Mouse (Mus musculus) forebrain, embryonic 15.5 days (tissue): ENCODE results near the gene Ahnak2. TPM values are rescaled to one million over a fixed set of nuclear protein-coding genes. Genes with fewer than 3 reads are reported as not detected.

ENCODE experiments used
- ATAC-seq: fragments of 200-750 bp; cut with Nextera tagmentation; replicated peaks from 2 replicates; pipeline ENCODE4 v1.8.0; 2017; ENCODE audit warnings: mild to moderate bottlenecking, moderate TSS enrichment, moderate library complexity
- H3K27ac ChIP-seq: fragments of 300-500 bp; sonication (generic); replicated peaks from 2 replicates; pipeline ENCODE4 v1.5.1; 2015; ENCODE audit warnings: mild to moderate bottlenecking, inconsistent platforms
- H3K27me3 ChIP-seq: fragments of 300-500 bp; sonication (generic); 2 replicates; pipeline ENCODE4 v1.6.1; 2015; ENCODE audit warnings: inconsistent platforms
- H3K36me3 ChIP-seq: fragments of 300-500 bp; sonication (generic); 2 replicates; pipeline ENCODE4 v1.6.1; 2015; ENCODE audit warnings: mild to moderate bottlenecking, inconsistent platforms
- H3K4me1 ChIP-seq: fragments of 300-500 bp; sonication (generic); 2 replicates; pipeline ENCODE4 v1.6.1; 2015; ENCODE audit warnings: inconsistent platforms
- H3K4me2 ChIP-seq: fragments of 300-500 bp; sonication (generic); replicated peaks from 2 replicates; pipeline ENCODE4 v1.6.1; 2015; ENCODE audit warnings: mild to moderate bottlenecking, inconsistent platforms
- H3K4me3 ChIP-seq: fragments of 300-500 bp; sonication (generic); 2 replicates; pipeline ENCODE4 v1.5.1; 2015; ENCODE audit warnings: mild to moderate bottlenecking, inconsistent platforms
- H3K9ac ChIP-seq: fragments of 300-500 bp; sonication (generic); replicated peaks from 2 replicates; pipeline ENCODE4 v1.6.1; 2015; ENCODE audit warnings: mild to moderate bottlenecking, inconsistent platforms
- H3K9me3 ChIP-seq: fragments of 300-500 bp; sonication (generic); 2 replicates; pipeline ENCODE4 v1.6.1; 2016; ENCODE audit warnings: inconsistent platforms
- WGBS: fragments of 180-500 bp; shearing (Covaris S2); methylation state at CpG from one replicate; pipeline ENCODE4 v1.1.7; 2015; ENCODE audit warnings: mixed read lengths; 5-methylcytosine and 5-hydroxymethylcytosine counted together
- polyA plus RNA-seq: library from polyadenylated mRNA; unstranded; fragments of >200 nt; fragmentation: Nextera tagmentation; extraction: Ambion mirVana; gene quantifications from 2 replicates; pipeline ENCODE4 v1.2.1, GENCODE M21; 2015

The Ahnak2 gene
- polyA plus RNA-seq, 1 experiment from 2014 or later: 1.1 TPM

DNA sequence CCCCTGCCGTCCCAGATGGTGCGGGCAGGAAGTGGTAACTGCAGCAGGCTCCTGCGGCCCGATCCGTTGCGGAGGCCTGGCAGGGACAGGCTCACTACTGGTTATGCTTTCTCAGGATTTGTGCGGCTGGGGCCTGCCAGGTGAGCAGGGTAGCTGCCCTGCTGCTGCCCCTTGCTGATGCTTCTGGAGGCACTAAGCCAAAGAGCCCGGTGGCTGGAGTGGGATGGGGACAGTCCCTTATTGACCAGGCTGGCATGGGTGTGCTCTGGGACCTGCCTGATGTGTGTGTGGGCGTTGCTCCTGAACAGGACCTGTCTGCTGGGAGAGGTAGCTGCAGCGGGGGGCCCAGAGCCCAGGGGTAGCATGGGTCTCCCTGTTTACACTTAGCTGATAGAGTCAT lies 56.7 kb downstream of the Ahnak2 start:
- H3K9me3 ChIP-seq: no peaks in the 10 kb centered on the region
- H3K27ac ChIP-seq: no peak overlapping the region
- H3K4me2 ChIP-seq: no peak overlapping the region
- H3K4me1 ChIP-seq: peaks cover 10% of the 10 kb centered on the region
- peaks cover 22% of the 10 kb centered on the region for H3K36me3 ChIP-seq
- no peak for ATAC-seq
- H3K4me3 ChIP-seq: no peak overlapping the region
- no peak overlapping the region for H3K9ac ChIP-seq
- 91% methylated on average over 10 of the region's 10 CpGs for WGBS
- H3K27me3 ChIP-seq: no peaks in the 10 kb centered on the region

- no peak overlapping the region for H3K4me2 ChIP-seq
- no peaks in the 10 kb centered on the region for H3K27me3 ChIP-seq
- no peak for ATAC-seq
- H3K36me3 ChIP-seq: peaks cover 25% of the 10 kb centered on the region
- H3K9me3 ChIP-seq: no peaks in the 10 kb centered on the region
- H3K4me3 ChIP-seq: no peak overlapping the region
- H3K9ac ChIP-seq: no peak overlapping the region
- H3K4me1 ChIP-seq: peaks cover 10% of the 10 kb centered on the region
- 84% methylated on average over 10 of the region's 10 CpGs for WGBS
- H3K27ac ChIP-seq: no peak overlapping the region
Measured at GRCm38 (mm10) chr12:112744891-112745580, 57.4 kb downstream of the Ahnak2 start.

GRCm38 (mm10) chr12:112744211-112744610 lies 58.2 kb downstream of the Ahnak2 start:
- H3K4me3 ChIP-seq: no peak overlapping the region
- WGBS: 80% methylated on average over 11 of the region's 11 CpGs
- H3K9me3 ChIP-seq: no peaks in the 10 kb centered on the region
- ATAC-seq: no peak
- H3K4me2 ChIP-seq: no peak overlapping the region
- H3K9ac ChIP-seq: no peak overlapping the region
- H3K27me3 ChIP-seq: no peaks in the 10 kb centered on the region
- H3K27ac ChIP-seq: no peak overlapping the region
- peaks cover 32% of the 10 kb centered on the region for H3K36me3 ChIP-seq
- H3K4me1 ChIP-seq: peaks cover 10% of the 10 kb centered on the region

- peak; percentile 68 for ATAC-seq
- Histone ChIP-seq H3K27ac (no peak overlapping the region), H3K27me3 (no peaks in the 10 kb centered on the region), H3K4me2 (no peak overlapping the region), H3K36me3 (peaks cover 41% of the 10 kb centered on the region), H3K4me3 (no peak overlapping the region), H3K9ac (no peak overlapping the region), H3K9me3 (no peaks in the 10 kb centered on the region), H3K4me1 (peaks cover 10% of the 10 kb centered on the region)
- 57% methylated on average over 25 of the region's 25 CpGs for WGBS
Measured at GRCm38 (mm10) chr12:112743168-112743975, 59.1 kb downstream of the Ahnak2 start.

DNA sequence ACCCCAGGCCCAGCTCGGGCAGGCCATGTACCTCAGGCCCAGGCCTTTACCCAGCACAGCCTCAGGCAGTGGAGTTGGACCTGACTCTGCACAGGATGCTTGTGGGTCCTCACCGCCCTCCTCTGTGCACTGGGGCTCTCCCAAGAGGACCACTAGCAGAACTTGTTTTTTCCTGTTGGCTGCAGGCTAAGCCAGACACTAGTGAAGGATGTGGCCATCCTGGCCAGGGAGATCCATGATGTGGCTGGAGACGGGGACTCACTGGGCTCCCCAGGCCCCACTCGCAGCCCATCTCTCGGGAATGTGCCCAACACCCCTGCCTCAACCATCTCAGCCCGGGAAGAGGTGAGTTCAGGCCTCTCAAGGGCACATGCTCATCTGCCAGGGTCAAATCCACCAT lies 59.7 kb downstream of the Ahnak2 start:
- ATAC-seq: no peak; the same call in 1 of the 2 replicates
- no peak overlapping the region for H3K27ac ChIP-seq
- H3K9ac ChIP-seq: no peak overlapping the region
- WGBS: 68% methylated on average over 6 of the region's 6 CpGs
- H3K36me3 ChIP-seq: peaks cover 45% of the 10 kb centered on the region
- H3K4me2 ChIP-seq: no peak overlapping the region
- H3K9me3 ChIP-seq: no peaks in the 10 kb centered on the region
- H3K27me3 ChIP-seq: no peaks in the 10 kb centered on the region
- no peak overlapping the region for H3K4me3 ChIP-seq
- peaks cover 10% of the 10 kb centered on the region for H3K4me1 ChIP-seq

GRCm38 (mm10) chr12:112739023-112739568 lies 63.4 kb downstream of the Ahnak2 start:
- no peak overlapping the region for H3K4me3 ChIP-seq
- no peaks in the 10 kb centered on the region for H3K9me3 ChIP-seq
- 92% methylated on average over 24 of the region's 24 CpGs for WGBS
- H3K27ac ChIP-seq: no peak overlapping the region
- H3K9ac ChIP-seq: no peak overlapping the region
- no peak for ATAC-seq
- H3K4me1 ChIP-seq: 0 out of 2 replicates have a peak, but pooled peaks cover 2% of the 10 kb centered on the region
- H3K4me2 ChIP-seq: no peak overlapping the region
- H3K27me3 ChIP-seq: no peaks in the 10 kb centered on the region
- peaks cover 66% of the 10 kb centered on the region for H3K36me3 ChIP-seq

DNA sequence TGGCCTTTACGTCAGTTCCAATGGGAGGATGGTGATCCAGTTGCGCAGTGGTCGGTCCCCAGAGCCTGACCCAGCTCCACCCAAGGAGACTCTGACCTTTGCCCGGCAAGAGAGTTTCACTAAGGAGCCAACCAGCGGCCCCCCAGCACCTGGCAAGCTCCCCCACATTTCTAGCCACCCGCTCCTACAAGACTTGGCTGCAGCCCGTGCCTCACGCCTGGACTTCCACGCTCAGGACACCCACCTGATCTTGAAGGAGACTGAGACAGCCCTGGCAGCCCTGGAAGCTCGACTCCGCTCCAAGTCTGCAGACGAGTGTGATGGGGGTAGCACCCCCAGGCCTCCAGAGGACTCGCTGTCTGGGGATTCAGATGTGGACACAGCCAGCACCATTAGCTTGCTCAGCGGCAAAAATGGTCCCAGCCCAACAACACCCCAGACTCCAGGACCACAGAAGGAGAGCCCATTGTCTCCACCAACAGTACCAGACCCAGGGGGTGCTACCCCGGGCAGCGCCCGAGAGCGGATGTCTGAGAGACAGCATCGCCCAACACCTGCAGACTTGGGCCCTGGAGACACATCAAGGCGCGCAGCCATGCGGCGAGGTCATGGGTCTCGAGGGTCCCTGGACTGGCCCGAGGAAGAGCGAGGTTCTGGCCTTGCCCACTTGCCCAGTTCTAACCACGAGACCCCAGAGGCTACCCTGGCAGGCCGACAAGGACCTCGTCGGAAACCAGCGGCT lies 64.0 kb downstream of the Ahnak2 start:
- H3K27me3 ChIP-seq: no peaks in the 10 kb centered on the region
- no peak overlapping the region for H3K27ac ChIP-seq
- H3K4me1 ChIP-seq: 0 out of 2 replicates have a peak, but pooled peaks cover 2% of the 10 kb centered on the region
- no peaks in the 10 kb centered on the region for H3K9me3 ChIP-seq
- no peak for ATAC-seq
- H3K9ac ChIP-seq: no peak overlapping the region
- no peak overlapping the region for H3K4me2 ChIP-seq
- no peak overlapping the region for H3K4me3 ChIP-seq
- peaks cover 65% of the 10 kb centered on the region for H3K36me3 ChIP-seq
- 94% methylated on average over 31 of the region's 31 CpGs for WGBS

DNA sequence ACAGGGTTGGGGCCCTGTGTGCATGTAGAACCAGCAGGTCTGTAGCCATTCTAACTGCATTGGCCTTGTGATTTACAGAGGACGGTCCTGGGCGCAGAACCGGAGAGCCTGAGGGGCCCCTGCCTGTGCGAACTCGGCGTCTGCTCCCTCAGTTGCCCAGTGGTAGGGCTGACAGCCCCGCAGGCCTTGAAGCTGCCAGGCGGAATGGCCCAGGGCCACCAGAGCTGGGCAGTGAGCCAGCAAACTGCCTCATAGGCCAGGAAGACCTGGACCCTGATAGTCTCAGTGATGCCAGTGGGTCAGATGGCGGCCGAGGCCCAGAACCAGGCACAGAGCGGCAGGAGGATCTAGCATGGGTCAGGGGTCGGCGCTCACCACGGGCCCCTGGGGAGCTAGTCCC lies 64.7 kb downstream of the Ahnak2 start:
- no peak overlapping the region for H3K27ac ChIP-seq
- no peaks in the 10 kb centered on the region for H3K27me3 ChIP-seq
- H3K9ac ChIP-seq: no peak overlapping the region
- H3K4me1 ChIP-seq: 0 out of 2 replicates have a peak, but pooled peaks cover under 1% of the 10 kb centered on the region
- H3K4me2 ChIP-seq: no peak overlapping the region
- peaks cover 65% of the 10 kb centered on the region for H3K36me3 ChIP-seq
- ATAC-seq: no peak
- H3K9me3 ChIP-seq: no peaks in the 10 kb centered on the region
- H3K4me3 ChIP-seq: no peak overlapping the region
- WGBS: 83% methylated on average over 14 of the region's 14 CpGs

DNA sequence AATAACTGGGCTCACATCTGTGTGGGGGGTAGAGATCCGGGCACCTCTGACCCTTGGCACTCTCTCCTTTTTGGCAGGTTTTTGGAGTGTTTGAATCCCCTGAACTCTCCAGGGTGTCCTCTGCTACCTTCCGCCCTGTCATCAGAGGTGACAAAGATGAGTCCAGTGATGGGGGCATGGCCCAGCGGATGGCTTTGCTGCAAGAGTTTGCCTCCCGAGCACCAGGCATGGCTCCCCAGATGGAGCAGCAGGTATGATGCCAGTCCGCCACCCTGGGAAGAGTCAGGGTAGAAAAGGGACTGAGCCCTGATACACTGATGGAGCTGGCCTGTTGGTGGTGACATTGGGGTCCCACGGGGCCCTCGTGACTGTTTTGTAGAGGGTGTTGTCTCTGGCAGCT lies 65.4 kb downstream of the Ahnak2 start:
- Histone ChIP-seq H3K4me1 (no peaks in the 10 kb centered on the region), H3K27ac (no peak overlapping the region), H3K9ac (no peak overlapping the region), H3K36me3 (peaks cover 72% of the 10 kb centered on the region), H3K9me3 (no peaks in the 10 kb centered on the region), H3K4me3 (no peak overlapping the region), H3K4me2 (no peak overlapping the region), H3K27me3 (no peaks in the 10 kb centered on the region)
- no peak for ATAC-seq
- WGBS: 94% methylated on average over 7 of the region's 7 CpGs

DNA sequence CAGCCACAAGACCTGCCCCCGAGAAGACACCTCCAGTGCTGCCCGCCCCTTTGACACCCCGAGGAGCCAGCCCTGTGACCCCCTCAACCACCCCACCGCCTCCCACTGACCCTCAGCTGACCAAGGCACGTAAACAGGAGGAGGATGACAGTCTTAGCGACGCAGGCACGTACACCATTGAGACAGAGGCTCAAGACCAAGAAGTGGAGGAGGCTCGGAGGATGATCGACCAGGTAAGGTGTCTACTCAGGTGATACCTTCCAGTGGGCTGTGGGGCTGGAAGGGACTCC lies 65.9 kb downstream of the Ahnak2 start:
- H3K4me2 ChIP-seq: no peak overlapping the region
- H3K36me3 ChIP-seq: peaks cover 77% of the 10 kb centered on the region
- no peak for ATAC-seq
- H3K4me1 ChIP-seq: no peaks in the 10 kb centered on the region
- H3K27me3 ChIP-seq: no peaks in the 10 kb centered on the region
- H3K9me3 ChIP-seq: no peaks in the 10 kb centered on the region
- WGBS: 93% methylated on average over 10 of the region's 10 CpGs
- no peak overlapping the region for H3K27ac ChIP-seq
- H3K9ac ChIP-seq: no peak overlapping the region
- H3K4me3 ChIP-seq: no peak overlapping the region

GRCm38 (mm10) chr12:112735896-112736635 lies 66.4 kb downstream of the Ahnak2 start:
- H3K36me3 ChIP-seq: peaks cover 78% of the 10 kb centered on the region

More at GRCm38 (mm10) chr12:112735896-112736635, 66.4 kb downstream of the Ahnak2 start:
- Histone ChIP-seq H3K9me3 (no peaks in the 10 kb centered on the region), H3K27me3 (no peaks in the 10 kb centered on the region), H3K4me1 (no peaks in the 10 kb centered on the region), H3K4me2 (no peak overlapping the region), H3K27ac (no peak overlapping the region), H3K9ac (no peak overlapping the region), H3K4me3 (no peak overlapping the region)
- ATAC-seq: no peak
- WGBS: 85% methylated on average over 29 of the region's 29 CpGs
